Mouse (Mus musculus) brain, embryonic 14.5 days (tissue): ENCODE results near the gene Rtbdn.

Source experiments
- CTCF ChIP-seq: fragments of 200-500 bp; IDR thresholded peaks from 2 replicates; pipeline ENCODE4 v1.5.1; 2012; ENCODE audit warnings: inconsistent platforms, mild to moderate bottlenecking, moderate library complexity, borderline replicate concordance; ENCODE audit not compliant: insufficient read depth, insufficient read length; ENCODE audit errors: extremely low read depth
- POLR2A ChIP-seq: fragments of 200-500 bp; IDR thresholded peaks from 2 replicates; pipeline ENCODE4 v1.6.1; 2012; ENCODE audit warnings: mild to moderate bottlenecking, inconsistent platforms, borderline replicate concordance; ENCODE audit not compliant: poor library complexity, insufficient read depth, insufficient read length, severe bottlenecking; ENCODE audit errors: extremely low read depth

GRCm38 (mm10) chr8:84907493-84907892, 39.3 kb upstream of the Rtbdn start:
- no peak for TF ChIP-seq CTCF
- TF ChIP-seq POLR2A: no peak
